Mouse (Mus musculus): ENCODE data around the gene Lamc1. TPM values are rescaled to one million over a fixed set of nuclear protein-coding genes. Genes with fewer than 3 reads are reported as not detected.
"Not testable (repeated sequence)": the region's sequence is repeated elsewhere in the genome, so short reads cannot be mapped to it uniquely, and the experiment has no call there.

Gene Lamc1
- total RNA-seq, 2 experiments from 2014 or later: 25.3 to 34.8 TPM

- no peak for DNase-seq
These were observed 1.4 kb downstream of the Lamc1 start for GRCm38 (mm10) chr1:153331206-153331605.

- no peak for DNase-seq
These were observed 3.3 kb downstream of the Lamc1 start for GRCm38 (mm10) chr1:153329306-153329705.

DNA sequence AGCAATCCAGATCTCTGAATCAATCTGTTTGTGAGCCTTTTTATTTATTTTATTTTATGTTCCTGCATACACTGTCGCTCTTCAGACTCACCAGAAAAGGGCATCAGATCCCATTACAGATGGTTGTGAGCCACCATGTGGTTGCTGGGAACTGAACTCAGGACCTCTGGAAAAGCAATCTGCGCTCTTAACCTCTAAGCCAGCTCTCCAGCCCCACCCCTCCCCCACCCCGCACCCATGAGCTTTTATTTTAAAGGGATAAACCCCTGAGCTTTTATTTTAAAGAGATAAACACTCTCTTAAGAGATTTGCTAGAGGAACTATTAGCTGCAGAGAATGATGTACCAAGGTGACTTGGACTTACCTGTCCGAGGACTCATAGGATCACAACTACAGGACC lies 5.5 kb downstream of the Lamc1 start:
- DNase-seq: no peak

GRCm38 (mm10) chr1:153326226-153326625 lies 6.4 kb downstream of the Lamc1 start:
- DNase-seq: no peak

GRCm38 (mm10) chr1:153321404-153321803 lies 11.2 kb downstream of the Lamc1 start:
- DNase-seq: no peak

- DNase-seq: no peak
These were observed 11.9 kb downstream of the Lamc1 start for GRCm38 (mm10) chr1:153320554-153321147.

DNA sequence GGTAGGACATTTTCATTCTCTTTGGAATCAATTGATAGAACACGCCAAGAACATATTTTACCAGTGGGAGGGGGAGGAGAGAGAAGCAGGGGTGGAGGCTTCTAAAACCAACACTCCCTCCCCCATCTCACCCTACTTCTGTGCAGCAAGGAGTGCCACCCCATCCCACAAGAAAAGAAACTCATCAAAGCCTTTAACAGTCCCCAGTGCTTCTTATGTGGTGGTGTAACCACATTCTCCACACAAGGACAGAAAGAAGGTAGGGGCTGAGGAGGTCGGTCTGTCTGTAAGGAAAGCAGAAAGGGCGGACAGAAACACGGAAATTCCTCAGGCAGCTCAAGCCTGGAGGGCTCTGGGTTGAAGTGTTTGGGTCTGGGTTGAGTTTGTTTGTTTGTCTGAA lies 12.5 kb downstream of the Lamc1 start:
- DNase-seq: no peak

DNA sequence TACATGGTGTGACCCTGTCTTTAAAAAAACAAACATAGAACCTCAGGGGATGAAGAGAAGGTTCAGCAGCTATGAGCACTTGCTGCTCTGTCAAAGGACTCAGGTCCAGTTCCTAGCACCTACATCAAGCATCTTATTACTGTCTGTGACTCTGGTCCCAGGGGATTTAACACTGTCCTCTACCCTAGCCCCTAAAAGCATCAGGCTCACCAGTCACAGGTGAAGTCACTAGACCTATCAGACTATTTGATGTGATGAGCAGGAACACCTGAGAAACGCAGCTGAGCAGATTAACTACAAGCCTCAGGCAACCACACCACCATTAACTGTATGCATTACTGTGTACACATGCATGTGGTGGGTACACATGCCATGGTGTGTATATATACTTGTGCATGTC lies 13.8 kb downstream of the Lamc1 start:
- DNase-seq: no peak

DNA sequence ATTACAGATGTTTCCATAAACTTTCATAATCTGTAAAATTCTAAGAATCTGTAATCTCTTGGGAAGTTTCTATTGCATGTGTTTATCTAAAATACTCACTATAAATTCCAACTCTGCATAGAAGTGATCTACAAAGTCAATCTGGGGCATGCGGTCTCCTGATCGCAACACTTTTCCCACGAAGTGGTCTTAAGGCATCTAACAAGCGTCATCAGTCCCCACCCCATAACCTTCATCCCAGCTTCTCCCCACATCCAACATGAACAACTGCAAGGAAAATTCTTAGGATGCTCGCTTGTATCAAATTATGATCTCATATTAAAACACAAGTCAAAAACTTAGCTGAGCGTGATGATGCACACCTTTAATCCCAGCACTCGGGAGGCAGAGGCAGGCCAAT lies 14.3 kb downstream of the Lamc1 start:
- no peak for DNase-seq

DNA sequence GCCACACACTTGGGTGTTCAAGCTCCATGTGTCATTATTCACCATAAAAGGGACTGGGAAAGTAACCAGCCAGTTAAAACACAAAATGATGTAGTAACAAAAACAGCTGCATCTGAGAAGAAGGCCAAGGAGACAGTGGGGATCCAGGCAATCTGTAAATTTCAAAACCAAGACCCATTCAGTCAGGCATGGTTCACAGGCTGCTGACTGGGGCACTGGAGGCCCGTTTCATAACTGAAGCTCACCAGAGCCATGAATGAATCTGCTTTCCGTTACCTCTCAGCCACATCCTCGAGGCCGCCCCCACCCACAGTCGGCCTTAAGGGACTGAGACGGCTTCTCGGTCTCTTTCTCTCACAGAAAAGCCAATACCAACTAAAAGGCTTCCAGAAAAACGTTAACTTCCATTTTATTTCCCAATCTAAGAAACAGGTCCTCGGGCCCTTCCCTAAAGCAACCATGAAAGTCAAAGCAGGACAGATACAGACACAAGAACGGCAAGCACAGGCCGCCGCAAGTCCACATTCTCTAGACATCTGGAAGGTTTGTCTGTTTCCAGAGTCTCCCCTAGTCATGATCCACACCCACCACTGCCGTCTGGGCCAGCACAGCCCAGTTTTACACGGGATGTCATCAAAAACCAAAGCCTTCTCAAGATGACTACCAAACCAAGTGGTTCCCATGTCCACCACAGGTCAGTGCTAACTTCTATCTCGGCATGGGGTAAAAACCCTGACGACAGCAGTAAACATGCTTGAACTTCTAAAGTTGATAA lies 14.9 kb downstream of the Lamc1 start:
- no peak for DNase-seq

- no peak for DNase-seq
These were observed 15.6 kb downstream of the Lamc1 start for GRCm38 (mm10) chr1:153316956-153317355.

DNA sequence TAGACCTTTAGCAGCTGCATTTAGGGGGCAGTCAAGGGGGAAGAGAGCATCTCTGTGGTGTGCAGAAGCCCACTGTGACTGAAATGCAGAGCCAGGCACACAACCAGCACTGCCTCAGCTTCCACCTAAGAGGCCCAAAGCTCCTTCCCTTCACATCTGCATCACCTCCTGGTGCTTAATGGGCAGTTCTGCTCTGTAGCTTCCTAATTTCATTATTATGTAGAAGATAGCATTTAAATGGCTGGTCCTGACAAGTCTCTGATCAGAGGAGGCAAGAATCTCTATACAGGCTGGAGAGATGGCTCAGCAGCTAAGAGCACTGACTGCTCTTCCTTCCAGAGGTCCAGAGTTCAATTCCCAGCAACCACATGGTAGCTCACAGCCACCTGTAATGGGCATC lies 16.3 kb downstream of the Lamc1 start:
- DNase-seq: no peak

- no peak for DNase-seq
These were observed 17.5 kb downstream of the Lamc1 start for GRCm38 (mm10) chr1:153315121-153315520.

- no peak for DNase-seq
These were observed 19.6 kb downstream of the Lamc1 start for GRCm38 (mm10) chr1:153312992-153313391.

DNA sequence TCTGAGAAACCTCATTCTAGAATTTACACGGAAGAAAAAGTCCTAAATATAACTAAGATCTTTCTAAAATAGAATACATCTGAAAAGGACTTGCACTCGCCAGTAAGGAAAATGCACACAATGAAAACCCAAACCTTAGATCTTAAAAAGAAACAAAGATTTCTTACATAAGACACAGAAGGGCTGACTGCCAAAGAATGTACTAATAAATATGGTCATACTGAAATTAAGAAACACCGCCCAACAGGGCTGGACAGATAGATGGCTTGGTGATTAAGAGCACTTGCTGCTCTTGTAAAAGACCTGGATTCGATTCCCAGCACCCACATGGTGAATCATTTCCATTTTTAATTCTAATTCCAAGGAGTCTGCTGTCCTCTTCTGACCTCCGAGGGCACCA lies 22.4 kb downstream of the Lamc1 start:
- no peak for DNase-seq

DNA sequence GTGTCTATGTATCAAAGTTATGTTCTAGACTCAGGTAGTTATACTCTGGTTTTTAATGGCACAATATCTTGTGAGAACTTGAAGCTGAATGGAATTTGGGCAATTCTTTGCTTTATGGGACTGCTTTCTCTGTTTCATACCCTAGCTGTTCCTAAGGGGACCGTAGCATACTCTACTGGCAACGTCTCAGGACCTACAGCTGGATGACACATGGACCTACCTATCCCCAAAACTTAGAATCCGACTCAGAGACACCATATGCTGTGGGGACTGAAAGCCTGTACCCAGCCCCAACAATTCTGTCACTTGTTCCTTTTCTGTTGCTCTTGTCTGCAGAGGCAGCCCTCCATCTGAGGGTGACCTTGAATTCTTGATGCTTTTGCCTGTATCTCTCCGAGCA lies 23.3 kb downstream of the Lamc1 start:
- DNase-seq: no peak

- peak in 1 of 2 experiments; percentile 41 for DNase-seq
These were observed 23.7 kb downstream of the Lamc1 start for GRCm38 (mm10) chr1:153308915-153309296.

- peak in 1 of 2 experiments; percentile 45 for DNase-seq
These were observed 24.2 kb downstream of the Lamc1 start for GRCm38 (mm10) chr1:153308179-153308914.

GRCm38 (mm10) chr1:153307509-153308178 lies 24.9 kb downstream of the Lamc1 start:
- DNase-seq: no peak

DNA sequence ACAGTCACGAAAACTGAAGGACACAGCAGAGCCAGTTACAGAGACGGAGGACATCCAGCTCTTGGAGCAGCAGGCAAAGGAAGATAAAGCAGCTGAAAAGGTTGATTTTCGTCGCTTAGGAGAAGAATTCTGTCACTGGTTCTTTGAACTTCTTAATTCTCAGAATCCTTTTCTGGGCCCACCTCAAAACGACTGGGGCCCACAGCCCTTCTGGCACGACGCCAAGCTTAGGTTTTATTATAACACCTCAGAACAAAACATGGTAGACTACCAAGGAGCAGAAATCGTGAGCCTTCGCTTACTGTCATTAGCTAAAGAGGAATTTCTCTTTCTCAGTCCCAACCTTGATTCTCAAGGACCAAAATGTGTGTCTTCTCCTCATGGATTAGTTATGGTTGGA lies 26.9 kb downstream of the Lamc1 start:
- not testable (repeated sequence) for DNase-seq

DNA sequence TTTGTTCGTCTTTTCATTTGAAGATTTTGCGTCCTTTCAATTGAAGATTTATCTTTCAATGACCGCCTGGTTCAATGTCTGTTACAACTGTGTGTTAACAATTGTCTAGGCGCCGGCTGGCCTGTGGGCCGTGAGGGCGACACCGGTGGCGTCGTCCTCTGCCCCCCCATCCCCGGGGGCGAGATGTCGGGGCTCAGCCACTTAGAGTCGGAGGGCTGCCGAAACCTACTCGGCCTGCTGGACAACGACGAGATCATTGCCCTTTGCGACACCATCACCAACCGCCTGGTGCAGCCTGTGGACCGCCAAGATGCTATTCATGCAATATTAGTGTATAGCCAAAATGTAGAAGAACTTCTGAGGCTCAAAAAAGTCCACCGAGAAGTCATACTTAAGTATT lies 27.3 kb downstream of the Lamc1 start:
- DNase-seq: not testable (repeated sequence)

GRCm38 (mm10) chr1:153299436-153299835 lies 33.1 kb downstream of the Lamc1 start:
- DNase-seq: not testable (repeated sequence)

GRCm38 (mm10) chr1:153297774-153298363 lies 34.7 kb downstream of the Lamc1 start:
- DNase-seq: not testable (repeated sequence)

All from layer of hippocampus, postnatal 36 days (tissue).